Mouse (Mus musculus) cerebral cortex, adult 2 months (tissue): Measurements from ENCODE around the gene Synpo2.

Source experiments
- WGBS: fragments of 180-500 bp; shearing (Covaris S2); methylation state at CpG from one replicate; pipeline ENCODE4 v1.1.7; 2018; 5-methylcytosine and 5-hydroxymethylcytosine counted together

Synpo2 gene

DNA sequence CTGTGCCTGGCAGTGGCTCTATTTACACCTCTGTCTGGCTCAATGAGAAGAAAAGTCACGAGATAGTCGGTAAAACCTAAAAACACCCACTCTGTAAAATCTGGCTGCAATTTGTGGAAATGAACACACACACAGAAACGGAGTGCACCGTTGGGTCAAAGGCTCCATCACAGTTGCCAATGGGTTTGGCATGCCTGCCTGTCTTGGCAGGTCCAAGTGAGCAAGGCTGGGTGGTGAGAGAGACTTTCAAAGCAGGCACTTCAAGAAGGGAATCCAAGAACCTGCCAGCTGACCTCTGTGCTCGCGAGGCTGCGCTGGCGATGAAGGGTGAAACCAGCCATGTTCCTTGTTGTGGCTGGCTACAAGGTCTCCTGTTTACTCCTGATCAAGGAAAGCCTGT is 107.2 kb downstream of the Synpo2 start:
- 46% methylated on average over 8 of the region's 8 CpGs for WGBS

GRCm38 (mm10) chr3:123128091-123128490 is 107.9 kb downstream of the Synpo2 start:
- 78% methylated on average over 7 of the region's 7 CpGs for WGBS

DNA sequence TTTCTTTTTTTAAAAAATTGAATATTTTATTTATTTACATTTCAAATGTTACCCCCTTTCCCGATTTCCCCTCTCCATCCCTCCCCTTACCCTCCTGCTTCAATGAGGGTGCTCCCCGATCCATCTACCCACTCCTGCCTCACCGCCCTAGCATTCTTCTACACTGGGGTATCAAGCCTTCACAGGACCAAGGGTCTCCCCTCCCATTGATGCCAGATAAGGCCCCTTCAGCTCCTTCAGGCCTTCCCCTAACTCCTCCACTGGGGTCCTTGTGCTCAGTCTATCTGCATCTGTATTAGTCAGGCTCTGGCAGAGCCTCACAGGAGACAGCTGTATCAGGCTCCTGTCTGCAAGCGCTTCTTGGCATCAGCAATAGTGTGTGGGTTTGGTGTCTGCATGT is 109.2 kb downstream of the Synpo2 start:
- 96% methylated on average over 4 of the region's 4 CpGs for WGBS

DNA sequence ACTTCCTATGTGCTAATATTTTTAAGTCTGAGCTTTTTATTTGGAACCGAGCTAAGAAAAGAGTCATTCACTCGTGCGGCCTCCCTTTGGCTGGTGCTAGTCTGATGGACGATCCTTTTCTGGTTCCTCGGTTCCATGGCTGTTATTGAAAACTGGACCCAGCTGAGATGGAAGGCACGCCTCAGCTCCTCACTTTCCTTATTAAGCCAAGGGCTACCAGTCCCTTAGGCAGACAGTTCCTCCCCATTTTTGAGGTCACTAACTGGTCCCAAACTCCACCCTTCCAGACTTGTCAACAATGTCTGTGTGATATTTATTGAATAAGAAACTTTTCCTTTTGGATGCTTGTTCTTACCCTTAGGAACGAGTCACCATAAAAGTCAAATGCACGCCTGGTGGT is 112.1 kb downstream of the Synpo2 start:
- 87% methylated on average over 8 of the region's 8 CpGs for WGBS

DNA sequence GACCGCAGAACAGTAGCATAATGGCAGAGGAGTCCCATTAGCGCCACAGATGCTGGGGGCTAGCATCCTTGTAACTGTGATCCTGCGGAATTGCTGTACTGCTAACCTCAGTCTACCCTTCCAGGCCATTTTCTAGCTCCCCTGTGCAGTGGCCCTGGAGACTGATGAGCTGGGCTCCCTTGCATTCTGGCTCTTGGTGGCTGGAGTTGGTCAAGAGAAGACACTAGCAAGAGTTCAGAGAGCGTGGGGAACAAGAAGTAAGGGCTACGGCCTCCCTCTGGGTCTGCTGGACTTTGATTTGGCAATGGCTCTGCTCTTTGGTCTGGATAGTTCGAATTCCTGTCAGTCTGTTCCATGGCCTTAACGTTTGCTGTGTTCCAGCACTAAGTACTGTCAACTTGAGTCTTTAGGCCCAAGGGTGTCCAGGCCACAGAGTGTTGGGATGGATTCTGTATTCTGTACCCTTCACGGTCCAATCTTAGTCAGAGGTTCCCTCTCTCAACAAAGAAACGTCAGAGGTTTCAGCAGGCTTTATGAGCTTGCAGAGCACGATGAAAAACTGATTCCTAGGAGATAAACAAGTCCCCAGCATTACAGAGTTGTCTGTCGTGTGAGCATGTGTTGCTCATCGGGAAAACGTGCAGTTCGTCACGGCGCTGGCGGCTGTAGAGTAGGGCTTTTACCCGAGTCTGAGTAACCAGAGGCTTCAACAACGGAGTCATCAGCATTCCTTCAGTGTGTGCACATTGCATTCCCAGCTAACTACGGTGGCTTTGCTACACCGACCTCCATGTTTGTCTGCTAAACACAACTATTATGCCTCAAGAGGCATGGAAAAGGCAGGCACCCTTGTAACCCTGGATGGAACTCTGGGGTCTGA is 113.6 kb downstream of the Synpo2 start:
- WGBS, result 92% methylated on average over 21 of the region's 21 CpGs

DNA sequence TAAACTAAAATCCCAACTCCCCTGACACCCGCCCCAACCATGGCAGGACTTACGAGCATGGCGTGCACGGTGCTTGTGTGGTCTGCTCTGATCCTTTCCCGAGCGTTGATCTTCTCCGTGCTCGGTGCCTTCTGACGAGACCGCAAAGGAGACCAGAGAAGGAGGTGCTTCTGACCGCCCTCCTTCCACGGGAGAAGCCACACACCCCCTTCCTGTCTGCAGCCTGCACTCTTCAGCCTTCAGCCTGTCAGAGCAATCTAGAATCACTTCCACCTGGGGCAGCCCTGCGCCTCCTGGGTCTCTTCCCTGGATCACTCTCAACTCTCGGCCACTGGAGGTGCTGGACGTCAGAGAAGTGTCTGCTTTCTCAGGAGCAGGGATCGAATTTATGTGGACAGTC is 119.0 kb downstream of the Synpo2 start:
- WGBS, result 69% methylated on average over 16 of the region's 16 CpGs

DNA sequence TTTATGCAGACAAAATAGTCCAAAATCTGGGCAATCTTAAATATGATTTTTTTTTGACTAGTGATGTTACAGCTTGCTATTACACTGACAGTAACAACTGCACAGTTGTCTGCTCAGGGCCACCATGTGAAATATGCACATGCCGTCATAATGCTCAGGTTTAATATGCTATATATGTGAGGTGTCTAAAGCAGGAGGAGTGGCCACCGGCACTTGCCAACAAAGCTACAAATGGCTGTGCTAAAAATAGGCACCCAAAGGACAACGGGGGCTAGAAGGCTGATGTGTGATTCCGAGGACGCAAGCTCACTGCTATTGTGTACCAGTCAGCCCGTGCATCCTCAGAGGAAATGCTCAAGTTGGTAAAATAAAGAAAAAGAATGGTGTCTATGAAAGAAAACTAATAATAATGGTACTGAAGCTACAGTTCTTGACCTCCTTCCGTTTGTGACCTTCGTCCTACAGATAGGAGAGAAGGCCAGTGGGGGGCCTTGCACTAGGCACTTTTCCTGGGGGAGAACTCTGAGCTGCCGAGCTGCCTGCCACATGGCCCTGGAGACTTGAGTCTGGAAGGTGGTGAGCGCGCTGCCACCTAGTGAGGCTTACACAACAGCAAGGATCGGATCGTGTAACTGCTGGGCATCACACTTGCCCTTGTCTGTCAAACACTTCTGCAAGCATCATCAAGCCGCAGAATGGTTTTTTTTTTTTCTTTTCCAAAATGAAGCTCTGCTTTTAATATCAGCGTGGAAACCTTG is 120.0 kb downstream of the Synpo2 start:
- 18% methylated on average over 15 of the region's 15 CpGs for WGBS

DNA sequence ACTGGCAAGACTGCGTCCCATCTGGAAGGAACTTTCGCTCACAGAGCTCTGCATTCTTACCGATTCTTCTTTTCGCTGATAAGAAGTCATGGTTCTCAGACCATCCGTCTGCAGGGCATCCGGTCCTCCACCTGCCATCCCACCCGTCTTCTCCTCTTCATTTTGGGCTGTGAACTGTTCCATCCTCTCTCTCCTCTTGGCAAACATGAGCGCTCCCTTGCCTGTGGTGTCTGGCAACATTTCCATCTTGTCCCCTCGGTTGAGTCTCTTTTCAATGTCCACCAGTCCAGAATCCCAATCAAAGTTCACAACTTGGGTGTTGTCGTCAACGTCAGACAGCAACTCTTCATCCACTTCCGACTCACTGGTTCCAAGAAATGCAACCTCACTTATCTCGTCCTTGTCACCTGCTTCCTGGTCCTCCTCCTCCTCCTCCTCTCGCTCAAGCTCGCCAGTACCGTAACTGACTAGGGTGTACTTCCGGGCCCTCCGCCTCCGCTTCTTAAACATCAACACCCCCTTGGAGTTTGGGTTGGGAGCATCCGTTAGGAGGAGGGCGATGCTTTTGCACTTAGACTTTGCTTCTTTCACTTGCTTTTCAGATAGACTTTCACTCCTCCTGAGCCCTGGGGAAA is 121.8 kb downstream of the Synpo2 start:
- 87% methylated on average over 21 of the region's 21 CpGs for WGBS

DNA sequence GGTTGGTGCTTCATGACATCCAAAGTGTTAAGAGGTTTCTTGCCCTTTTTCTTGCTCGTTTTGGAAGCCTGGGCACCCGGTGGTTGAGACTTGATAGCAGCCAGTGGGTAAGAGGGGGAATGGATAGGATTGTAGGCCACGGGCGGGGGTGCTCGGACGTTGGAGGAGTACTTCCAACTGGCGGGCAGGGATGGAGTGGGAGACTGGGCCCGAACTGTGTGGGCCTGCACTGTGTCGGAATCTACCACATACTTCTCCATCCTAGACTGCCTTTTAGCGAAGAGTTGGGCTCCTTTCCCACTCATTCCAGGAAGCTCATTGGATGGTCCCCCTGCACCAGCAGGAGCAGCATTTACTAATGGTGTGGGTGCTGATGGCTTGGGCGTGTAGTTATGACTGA is 123.2 kb downstream of the Synpo2 start:
- WGBS, result 93% methylated on average over 11 of the region's 11 CpGs

- 76% methylated on average over 10 of the region's 10 CpGs for WGBS
Measured at GRCm38 (mm10) chr3:123111071-123111711, 124.8 kb downstream of the Synpo2 start.

DNA sequence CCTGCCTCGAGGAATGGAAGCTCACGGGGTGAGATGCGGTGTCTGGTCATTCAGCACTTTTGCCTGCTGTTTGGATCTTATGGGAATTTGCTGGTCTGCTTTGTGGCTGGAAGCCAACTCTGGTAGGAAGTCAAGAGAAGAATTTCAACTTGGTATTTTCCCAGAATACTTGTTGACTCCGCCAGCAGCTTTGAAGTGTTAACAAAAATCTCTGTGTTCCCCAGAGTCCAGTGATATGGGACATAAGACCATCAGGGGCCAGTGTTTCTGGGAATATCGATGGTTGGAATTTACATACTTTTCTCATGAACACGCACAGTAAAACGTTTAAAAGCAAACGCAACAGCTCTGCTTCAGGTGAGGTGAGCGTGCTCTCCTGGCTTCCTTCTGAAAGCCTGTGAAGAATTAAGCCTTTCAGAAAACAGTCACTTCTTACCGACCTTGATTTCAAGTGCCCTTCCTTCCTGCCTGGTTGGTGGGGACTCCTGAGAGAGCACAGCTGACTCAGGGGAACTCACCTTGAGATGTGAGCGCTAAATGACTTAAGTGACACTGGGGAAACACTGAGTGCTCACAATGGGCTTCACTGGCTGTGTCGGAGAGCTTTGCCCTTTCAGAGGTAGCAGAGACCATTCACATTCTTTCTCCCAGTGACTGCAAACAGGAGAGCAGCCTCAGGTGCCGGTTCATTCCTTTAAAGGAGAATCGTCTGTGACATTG is 128.0 kb downstream of the Synpo2 start:
- 70% methylated on average over 14 of the region's 14 CpGs for WGBS

DNA sequence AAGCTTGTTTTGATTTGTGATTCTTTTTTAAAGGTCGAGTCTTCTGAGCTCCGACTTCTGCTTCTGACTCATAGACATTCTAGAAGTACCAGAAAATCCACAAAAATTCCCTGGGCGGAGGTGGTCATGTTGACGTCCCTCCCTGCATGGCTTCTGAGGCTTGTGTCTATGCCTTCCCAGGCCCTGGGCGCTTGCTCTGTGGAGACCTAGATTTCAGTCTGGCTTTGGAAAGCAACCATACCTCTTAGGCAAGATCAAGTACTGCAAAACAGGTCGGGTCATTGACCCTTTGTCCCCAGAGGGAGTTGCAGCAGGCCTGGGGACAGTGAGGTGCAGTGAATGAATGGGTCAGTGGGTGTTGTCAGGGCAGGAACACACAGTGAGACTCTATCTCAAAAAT is 131.6 kb downstream of the Synpo2 start:
- 82% methylated on average over 6 of the region's 6 CpGs for WGBS

DNA sequence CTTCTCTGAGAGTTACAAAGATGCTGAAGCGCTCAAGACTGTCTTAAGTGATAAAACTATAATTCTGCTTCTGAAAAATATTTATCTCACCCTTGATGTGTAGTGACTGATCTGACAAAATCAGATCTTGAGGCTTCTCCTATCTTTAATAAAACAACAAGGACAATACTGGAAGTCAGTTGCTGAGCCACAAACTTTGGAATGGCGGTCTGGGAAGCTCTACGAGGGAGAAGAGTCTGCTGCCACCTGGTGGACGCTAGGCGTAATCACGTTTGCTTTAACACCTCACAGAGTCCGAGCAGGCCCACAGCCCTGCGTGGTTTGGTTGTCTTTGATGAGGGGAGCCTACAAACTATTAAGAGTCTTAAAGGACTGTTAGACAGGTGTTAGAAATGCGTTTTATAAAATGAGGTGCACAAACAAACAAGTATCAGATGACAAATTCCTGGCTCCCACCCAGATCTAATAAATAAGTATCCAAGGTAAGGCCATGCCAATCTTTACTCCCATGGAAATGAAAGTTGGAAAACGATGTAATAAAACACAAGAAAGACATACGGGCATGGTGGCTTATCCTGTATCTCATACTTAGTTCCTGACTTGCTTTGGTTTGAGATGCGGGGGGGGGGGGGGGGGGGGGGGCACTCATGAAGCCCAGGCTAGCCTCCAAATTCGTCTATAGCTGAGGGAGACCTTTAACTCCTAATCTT is 132.6 kb downstream of the Synpo2 start:
- 23% methylated on average over 12 of the region's 13 CpGs for WGBS

DNA sequence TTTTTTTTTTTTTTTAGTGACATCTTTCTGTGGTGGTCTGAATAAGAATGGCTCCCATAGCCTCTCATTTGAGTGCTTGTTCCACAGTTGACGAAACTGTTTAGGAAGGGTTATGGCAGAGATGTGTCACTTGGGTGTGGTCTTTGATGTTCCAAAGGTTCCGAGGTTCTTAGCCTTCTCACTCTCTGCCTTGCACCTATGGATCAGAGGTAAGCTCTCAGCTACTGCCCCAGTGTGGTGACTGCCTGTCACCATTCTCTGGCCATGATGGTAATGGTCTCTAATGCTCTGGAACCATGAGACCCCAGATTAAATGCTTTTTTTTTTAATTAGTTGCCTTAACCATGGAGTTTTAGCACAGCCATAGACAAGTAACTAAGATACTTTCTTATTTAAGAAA is 134.2 kb downstream of the Synpo2 start:
- WGBS, result 90% methylated on average over 2 of the region's 2 CpGs

GRCm38 (mm10) chr3:123095111-123095510 is 140.8 kb downstream of the Synpo2 start:
- 95% methylated on average over 2 of the region's 2 CpGs for WGBS

DNA sequence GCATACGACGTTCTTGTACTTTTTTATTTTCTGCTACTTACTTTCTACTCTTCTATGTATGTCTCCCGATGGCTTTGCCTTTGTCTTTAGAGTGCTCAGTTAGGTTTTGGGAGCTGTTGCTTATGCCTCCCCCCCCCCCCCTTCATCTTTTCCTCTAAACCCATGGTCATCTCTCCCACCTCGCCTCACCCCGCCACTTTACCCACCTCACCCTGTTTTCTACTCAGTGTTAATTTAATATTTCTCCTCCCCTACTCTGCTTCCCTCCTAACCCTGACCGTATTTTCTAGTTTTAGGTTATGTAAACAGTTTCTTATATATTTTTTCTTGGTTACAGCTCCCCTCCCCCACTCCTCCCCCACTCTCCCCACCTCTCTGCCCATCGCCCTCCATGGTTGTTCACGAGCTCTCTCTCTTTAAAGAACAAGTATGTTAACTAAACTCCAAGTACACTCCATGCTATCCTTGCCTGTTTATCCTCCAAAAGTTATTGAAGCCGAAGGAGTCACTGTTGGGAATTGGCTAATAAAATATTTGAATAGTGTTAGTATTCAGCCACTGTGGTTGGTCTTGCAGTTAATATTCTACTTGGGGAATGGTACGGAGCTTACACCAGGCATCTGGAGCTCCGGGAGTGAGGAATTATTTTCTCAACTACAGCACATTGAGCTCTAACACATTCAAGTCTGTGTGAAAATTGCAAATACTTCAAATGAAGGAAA is 142.1 kb downstream of the Synpo2 start:
- WGBS, result 58% methylated on average over 11 of the region's 11 CpGs

- WGBS, result 42% methylated on average over 12 of the region's 12 CpGs
Measured at GRCm38 (mm10) chr3:123092913-123093639, 142.9 kb downstream of the Synpo2 start.

DNA sequence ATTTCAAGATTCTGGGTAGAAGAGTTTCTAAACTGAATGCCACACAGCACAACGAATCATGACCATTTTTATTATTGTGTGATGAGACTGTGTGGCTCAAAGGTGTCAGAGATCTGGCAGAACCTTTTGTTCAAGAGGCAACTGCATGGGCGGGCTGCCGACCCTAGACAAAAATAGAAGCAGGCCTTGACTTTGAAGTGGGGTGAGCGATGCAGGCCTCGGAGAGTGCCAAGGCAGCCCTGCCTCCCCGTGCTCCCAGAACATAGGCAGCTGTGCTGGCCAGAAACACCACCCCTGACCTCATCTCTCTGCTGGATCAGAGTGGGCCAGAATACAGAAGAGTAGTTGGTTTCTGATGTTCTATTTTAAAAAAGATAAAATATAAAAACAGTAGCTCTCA is 143.5 kb downstream of the Synpo2 start:
- WGBS, result 32% methylated on average over 6 of the region's 6 CpGs

DNA sequence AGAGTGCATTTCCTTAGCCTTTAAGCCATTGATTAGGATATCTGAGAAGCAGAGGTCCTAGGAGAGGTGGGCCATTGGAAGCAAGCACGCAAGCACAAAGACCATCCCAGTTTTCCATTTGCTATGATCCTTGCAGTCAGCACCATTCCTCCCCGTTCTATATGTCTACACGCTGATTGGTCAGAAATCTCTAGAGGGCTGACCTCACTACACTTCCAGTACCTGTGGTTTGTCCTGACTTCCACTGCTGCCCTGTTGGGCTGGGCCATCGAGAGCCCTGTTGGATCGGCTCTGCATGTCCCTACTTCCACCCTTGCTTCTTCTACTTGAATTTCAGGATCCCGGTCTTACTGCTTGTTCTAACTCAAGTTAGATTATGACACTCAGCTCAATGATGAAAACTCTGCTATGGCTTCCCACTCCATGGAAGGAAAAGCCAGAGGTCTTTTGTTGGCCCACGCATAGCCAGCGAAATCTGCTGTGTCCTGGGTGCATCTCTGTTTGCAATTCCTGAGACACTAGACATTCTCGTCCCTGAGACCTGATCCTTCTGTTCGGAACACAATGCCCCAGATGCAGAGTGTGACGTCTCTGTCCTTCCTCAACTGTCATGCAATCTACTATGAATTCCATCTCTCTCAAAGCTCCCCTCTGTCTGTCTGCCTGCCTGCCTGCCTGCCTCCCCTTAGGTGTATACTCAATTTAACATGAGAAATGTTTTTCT is 146.5 kb downstream of the Synpo2 start:
- 90% methylated on average over 11 of the region's 11 CpGs for WGBS
